Mouse (Mus musculus): Measurements from ENCODE around the gene Slc2a12.

- no peak for TF ChIP-seq CTCF (IDR thresholded peaks at IDR 0.05; ENCODE audit: extremely low read depth, insufficient read length, insufficient replicate concordance, low read depth, low read length)
- no peak for TF ChIP-seq POLR2A (IDR thresholded peaks at IDR 0.05; ENCODE audit: low read depth, low read length)
Observed at GRCm38 (mm10) chr10:22658534-22659385, 13.9 kb downstream of the Slc2a12 start.

Measured in small intestine, adult 2 months (tissue).